Mouse (Mus musculus) liver, embryonic 12.5 days (tissue): ENCODE measurements around the gene Hoxb5. TPM values are rescaled to one million over a fixed set of nuclear protein-coding genes. Genes with fewer than 3 reads are reported as not detected.
A peak's percentile ranks its signal among the peaks of the same experiment; 100 is the strongest.

Experiments used
- ATAC-seq: fragments of 200-750 bp; cut with Nextera tagmentation; 2 replicates; pipeline ENCODE4 v1.8.0; 2017; ENCODE audit warnings: moderate number of reproducible peaks, mild to moderate bottlenecking, moderate library complexity
- H3K27ac ChIP-seq: fragments of 300-500 bp; sonication (generic); 2 replicates; pipeline ENCODE4 v1.5.1; 2016; ENCODE audit warnings: mild to moderate bottlenecking
- H3K27me3 ChIP-seq: fragments of 300-500 bp; sonication (generic); replicated peaks from 2 replicates; pipeline ENCODE4 v1.6.1; 2016; ENCODE audit warnings: mild to moderate bottlenecking, moderate library complexity
- H3K36me3 ChIP-seq: fragments of 300-500 bp; sonication (generic); 2 replicates; pipeline ENCODE4 v1.6.1; 2016; ENCODE audit warnings: mild to moderate bottlenecking, moderate library complexity
- H3K4me1 ChIP-seq: fragments of 300-500 bp; sonication (generic); 2 replicates; pipeline ENCODE4 v1.6.1; 2016
- H3K4me2 ChIP-seq: fragments of 300-500 bp; sonication (generic); 2 replicates; pipeline ENCODE4 v1.6.1; 2016; ENCODE audit warnings: mild to moderate bottlenecking, moderate library complexity
- H3K4me3 ChIP-seq: fragments of 300-500 bp; sonication (generic); 2 replicates; pipeline ENCODE4 v1.5.1; 2016; ENCODE audit warnings: mild to moderate bottlenecking, moderate library complexity
- H3K9ac ChIP-seq: fragments of 300-500 bp; sonication (generic); 2 replicates; pipeline ENCODE4 v1.6.1; 2016; ENCODE audit warnings: mild to moderate bottlenecking, moderate library complexity
- H3K9me3 ChIP-seq: fragments of 300-500 bp; sonication (generic); replicated peaks from 2 replicates; pipeline ENCODE4 v1.6.1; 2016; ENCODE audit warnings: mild to moderate bottlenecking, moderate library complexity
- WGBS: fragments of 180-500 bp; shearing (Covaris S2); methylation state at CpG from one replicate; pipeline ENCODE4 v1.1.7; 2016; ENCODE audit not compliant: insufficient replicate concordance; 5-methylcytosine and 5-hydroxymethylcytosine counted together
- polyA plus RNA-seq: library from polyadenylated mRNA; unstranded; fragments of >200 nt; fragmentation: Nextera tagmentation; extraction: Ambion mirVana; gene quantifications from 2 replicates; pipeline ENCODE4 v1.2.1, GENCODE M21; 2016

Gene Hoxb5
- polyA plus RNA-seq, 1 experiment from 2014 or later, result 1.5 TPM

DNA sequence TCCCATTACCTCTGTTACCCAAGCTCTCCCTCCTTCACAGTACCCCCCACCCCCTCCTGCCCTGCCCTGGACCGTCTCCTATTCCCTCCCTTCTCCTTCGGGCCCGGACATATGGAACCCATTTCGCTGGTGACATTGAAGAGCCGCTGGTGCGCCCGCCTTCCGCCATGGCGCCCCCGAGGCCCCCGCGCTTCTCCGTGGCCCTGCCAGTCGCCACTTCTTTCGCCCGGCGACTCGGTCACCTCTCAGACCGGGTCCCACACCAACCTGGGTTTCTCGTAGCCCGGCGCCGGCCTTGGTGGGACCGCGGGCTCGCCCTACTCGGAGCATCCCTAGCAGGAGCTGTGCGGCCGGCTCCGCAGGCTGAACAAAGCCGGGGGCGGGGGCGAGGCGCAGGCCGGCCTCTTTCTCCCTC, 29.5 kb downstream of the Hoxb5 start:
- no peaks in the 10 kb centered on the region for H3K36me3 ChIP-seq
- H3K4me2 ChIP-seq, result peak overlapping the region; percentile 47
- peak overlapping the region; percentile 32 for H3K4me3 ChIP-seq
- ATAC-seq, result no peak
- WGBS, result 4% methylated on average over 28 of the region's 35 CpGs
- H3K9me3 ChIP-seq, result no peaks in the 10 kb centered on the region
- H3K4me1 ChIP-seq, result no peaks in the 10 kb centered on the region
- H3K27me3 ChIP-seq, result peaks cover 99% of the 10 kb centered on the region
- H3K9ac ChIP-seq, result 0 out of 2 replicates have a peak overlapping the region, but pooled peaks have one; percentile 23
- peak overlapping the region; percentile 58 for H3K27ac ChIP-seq

DNA sequence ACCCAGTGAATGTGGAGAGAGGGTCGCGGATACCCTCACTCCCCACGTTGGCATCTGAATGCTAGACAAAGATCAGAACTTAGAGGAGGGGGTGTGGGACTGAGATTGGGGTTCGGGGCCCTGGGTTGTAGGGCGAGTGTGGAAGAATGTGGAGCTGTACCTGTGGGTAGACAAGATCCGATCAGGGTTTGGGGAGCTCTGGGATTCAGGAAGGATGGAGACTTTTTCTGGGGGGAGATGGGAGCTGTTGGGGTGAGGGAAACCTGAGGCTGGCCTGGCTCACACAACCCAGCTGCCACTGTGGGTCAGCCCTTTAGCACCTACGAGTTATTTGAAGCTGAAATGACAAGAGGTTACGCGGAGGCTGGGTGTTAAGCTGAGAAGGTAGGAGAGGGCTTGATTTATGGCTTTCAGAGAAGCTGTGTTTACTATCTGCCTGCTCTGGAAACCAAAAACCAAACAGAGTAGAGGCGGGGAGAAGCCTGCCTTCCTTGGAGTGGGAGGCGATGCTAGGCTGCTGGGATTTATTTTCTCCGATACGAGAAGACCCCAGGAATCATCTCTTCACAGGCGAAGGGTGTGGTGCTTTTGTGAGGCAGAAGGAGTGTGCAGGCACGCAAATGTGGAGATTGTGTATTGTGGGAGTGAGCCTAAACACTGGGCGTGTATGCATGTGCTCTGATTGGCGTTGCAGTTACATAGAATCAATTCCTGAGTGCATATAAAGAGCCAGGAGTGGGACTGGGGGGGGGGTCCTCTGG, 30.3 kb downstream of the Hoxb5 start:
- Histone ChIP-seq H3K9me3 (no peaks in the 10 kb centered on the region), H3K36me3 (no peaks in the 10 kb centered on the region), H3K4me2 (peak overlapping the region; percentile 47), H3K4me3 (peak overlapping the region; percentile 32; the same call in 1 of the 2 replicates), H3K27ac (peak overlapping the region; percentile 58), H3K4me1 (no peaks in the 10 kb centered on the region), H3K9ac (peak overlapping the region; percentile 23; the same call in 1 of the 2 replicates), H3K27me3 (peaks cover 99% of the 10 kb centered on the region)
- ATAC-seq, result no peak
- WGBS, result 26% methylated on average over 17 of the region's 17 CpGs

DNA sequence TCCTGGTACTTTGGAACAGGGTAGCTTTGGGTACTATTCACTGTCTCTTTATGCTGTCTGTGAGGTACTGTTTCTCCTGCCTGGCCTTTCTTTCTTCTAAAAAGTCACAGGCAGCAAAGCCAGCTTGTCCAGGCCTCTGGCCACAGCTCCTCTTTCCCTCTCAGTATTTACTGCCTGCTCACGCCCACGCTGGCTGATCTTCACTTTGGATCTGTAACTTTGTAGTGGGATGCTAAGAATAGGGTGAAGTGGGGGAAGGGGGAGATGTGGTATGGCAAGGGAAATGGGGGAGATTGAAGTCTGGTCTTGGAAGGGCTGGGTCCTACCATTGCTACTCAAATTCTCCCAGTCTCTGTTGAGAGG, 30.8 kb downstream of the Hoxb5 start:
- no peaks in the 10 kb centered on the region for H3K4me1 ChIP-seq
- H3K36me3 ChIP-seq, result no peaks in the 10 kb centered on the region
- H3K4me2 ChIP-seq, result 0 out of 2 replicates have a peak overlapping the region, but pooled peaks have one; percentile 47
- no peaks in the 10 kb centered on the region for H3K9me3 ChIP-seq
- peak overlapping the region; percentile 10; the same call in 1 of the 2 replicates for H3K27ac ChIP-seq
- H3K4me3 ChIP-seq, result no peak overlapping the region
- H3K27me3 ChIP-seq, result peaks cover 99% of the 10 kb centered on the region
- H3K9ac ChIP-seq, result no peak overlapping the region
- WGBS, result 35% methylated on average over 2 of the region's 2 CpGs
- no peak for ATAC-seq

DNA sequence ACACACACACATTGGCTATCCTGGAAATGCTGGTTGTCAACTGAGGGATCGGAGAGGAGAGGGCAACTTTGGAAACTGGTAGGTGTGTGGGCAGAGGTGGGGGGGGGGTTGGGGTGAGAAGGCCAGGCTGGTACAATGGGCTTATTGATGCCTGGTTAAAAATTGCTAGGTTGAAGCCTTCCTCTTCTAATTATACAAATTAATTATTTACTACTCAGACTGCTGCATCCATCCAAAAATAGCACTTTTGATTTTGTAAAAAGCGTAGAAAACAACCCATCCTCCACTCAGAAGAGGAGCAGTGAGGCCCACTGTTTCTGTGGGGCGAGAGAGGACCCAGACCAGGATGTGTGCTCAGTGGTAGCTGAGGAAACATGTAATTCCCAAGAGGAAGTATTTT, 31.9 kb downstream of the Hoxb5 start:
- Histone ChIP-seq H3K4me2 (no peak overlapping the region), H3K9ac (no peak overlapping the region), H3K4me3 (no peak overlapping the region), H3K27ac (no peak overlapping the region), H3K9me3 (no peaks in the 10 kb centered on the region), H3K27me3 (peaks cover 99% of the 10 kb centered on the region), H3K4me1 (no peaks in the 10 kb centered on the region), H3K36me3 (no peaks in the 10 kb centered on the region)
- no peak for ATAC-seq
- WGBS, result 35% methylated on average over 2 of the region's 3 CpGs

DNA sequence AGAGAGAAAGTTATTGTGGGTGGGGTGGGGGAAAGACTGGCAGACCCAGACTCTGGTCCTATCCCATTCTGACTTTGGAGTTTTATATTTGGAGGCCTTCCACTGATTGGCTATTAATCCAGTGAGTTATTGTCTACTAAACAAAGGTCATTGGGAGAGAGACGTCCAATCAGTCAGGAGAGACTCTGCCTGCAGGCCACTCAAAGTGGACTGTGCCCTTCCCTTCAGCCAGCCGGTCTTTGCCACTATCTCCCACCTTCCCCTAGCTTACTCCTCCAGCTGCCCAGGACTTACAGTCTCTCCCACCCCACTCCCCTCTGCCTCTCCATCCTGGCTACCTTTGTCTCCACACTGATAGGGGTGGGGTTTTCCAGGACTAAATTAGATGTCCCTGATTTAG, 33.5 kb downstream of the Hoxb5 start:
- Histone ChIP-seq H3K9ac (no peak overlapping the region), H3K27ac (no peak overlapping the region), H3K9me3 (no peaks in the 10 kb centered on the region), H3K27me3 (peaks cover 99% of the 10 kb centered on the region), H3K36me3 (no peaks in the 10 kb centered on the region), H3K4me2 (no peak overlapping the region), H3K4me1 (no peaks in the 10 kb centered on the region), H3K4me3 (no peak overlapping the region)
- no peak for ATAC-seq
- 18% methylated on average over 2 of the region's 2 CpGs for WGBS

DNA sequence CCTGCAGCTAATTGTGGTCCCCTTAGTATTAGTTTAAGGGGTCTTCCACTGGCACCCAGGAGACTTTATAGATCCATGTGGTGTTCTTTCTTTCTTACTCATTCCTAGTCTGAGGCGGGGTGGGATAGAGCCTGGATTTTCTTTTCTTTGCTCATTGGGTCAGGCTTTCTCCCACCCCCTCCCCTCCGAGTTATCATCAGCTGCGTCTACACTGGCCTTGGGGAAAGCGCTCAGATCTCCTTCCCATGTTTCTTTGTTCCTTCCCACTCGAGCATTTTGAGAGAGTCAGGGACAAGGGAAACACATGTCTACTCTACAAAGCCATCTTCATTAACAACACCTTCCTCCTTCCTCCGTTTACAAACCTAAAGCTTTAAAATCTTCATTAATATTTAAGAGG, 33.9 kb downstream of the Hoxb5 start:
- Histone ChIP-seq H3K4me1 (peaks cover 4% of the 10 kb centered on the region; the same call in 1 of the 2 replicates), H3K36me3 (no peaks in the 10 kb centered on the region), H3K27ac (no peak overlapping the region), H3K27me3 (peaks cover 99% of the 10 kb centered on the region), H3K4me3 (no peak overlapping the region), H3K4me2 (no peak overlapping the region), H3K9me3 (no peaks in the 10 kb centered on the region), H3K9ac (no peak overlapping the region)
- ATAC-seq, result no peak
- WGBS, result 29% methylated on average over 6 of the region's 6 CpGs

DNA sequence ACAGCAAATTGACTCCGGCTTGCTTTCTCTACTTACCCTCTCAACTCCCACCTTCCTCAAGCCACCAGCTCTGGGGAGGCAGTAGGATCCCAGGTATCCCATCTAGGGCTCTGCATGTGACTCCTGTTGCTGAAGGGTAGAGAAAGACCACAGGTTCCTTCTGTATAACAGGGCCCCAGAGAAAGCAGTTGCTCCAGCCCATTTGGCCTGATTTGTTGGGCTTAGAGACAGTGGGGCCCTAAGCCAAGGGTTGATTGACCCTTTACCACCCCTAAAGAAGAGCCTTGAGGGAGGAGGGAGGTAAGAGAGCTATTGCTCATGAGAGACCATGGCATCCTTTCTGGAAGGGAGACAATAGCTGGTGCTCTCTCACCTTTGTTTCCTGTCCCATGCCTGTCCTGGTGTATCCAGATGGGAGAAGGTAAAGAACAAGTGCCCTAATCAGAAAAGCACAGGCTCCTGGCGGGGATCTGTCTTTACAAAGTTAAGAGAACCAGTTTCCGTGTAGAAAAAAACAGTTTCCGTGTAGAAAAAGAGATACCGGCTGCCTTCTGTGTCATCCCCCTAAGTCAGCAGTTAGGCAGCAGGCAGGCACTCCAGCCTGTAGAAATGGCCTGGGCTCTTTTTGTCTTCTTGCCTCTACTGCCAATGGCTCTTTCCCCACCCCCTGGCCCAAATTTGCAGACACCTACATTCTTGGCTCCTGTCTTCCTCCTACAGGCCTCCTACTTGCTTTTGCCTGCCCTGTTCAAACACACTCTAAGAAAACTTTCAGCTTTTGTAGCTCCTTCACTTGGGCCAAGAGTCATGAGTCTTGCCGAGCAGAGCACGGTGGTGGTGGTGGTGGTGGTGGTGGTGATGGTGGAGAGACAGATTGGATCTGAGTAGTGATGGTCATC, 36.1 kb downstream of the Hoxb5 start:
- no peak overlapping the region for H3K9ac ChIP-seq
- H3K27ac ChIP-seq, result no peak overlapping the region
- H3K36me3 ChIP-seq, result no peaks in the 10 kb centered on the region
- H3K27me3 ChIP-seq, result peaks cover 99% of the 10 kb centered on the region
- H3K9me3 ChIP-seq, result no peaks in the 10 kb centered on the region
- no peak for ATAC-seq
- no peak overlapping the region for H3K4me2 ChIP-seq
- no peak overlapping the region for H3K4me3 ChIP-seq
- WGBS, result 25% methylated on average over 7 of the region's 7 CpGs
- peaks cover 4% of the 10 kb centered on the region; the same call in 1 of the 2 replicates for H3K4me1 ChIP-seq

DNA sequence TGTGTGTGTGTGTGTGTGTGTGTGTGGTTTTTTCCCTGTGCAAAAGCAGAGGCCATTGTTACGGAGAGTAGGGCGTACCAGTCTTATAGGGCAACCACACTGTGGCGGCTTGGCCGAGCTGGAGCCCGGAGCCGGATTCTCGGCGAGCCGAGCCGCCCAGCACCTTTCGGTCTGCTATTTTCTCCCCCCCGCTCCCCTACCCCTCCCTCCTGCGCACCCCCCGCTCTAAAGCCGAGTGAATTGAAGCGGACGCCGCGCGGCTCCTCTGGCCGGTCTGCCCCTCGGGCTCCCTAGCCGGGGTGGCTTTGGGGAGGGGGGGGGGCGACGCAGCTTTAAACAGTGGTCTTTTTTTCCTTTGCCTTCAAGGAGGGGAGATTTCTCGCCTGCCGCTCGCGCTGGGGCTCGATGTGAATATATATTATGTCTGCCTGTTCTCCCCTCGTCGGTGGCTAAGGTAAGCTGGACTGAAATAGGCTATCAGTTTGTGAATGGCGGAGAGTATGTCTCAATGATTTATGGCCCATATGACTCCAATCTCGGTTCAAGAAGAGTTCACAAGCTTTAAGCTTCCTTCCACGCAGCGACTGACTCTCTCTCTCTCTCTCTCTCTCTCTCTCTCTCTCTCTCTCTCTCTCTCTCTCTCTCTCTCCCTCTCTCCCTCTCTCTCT, 37.7 kb downstream of the Hoxb5 start:
- no peak for ATAC-seq
- peaks cover 11% of the 10 kb centered on the region; the same call in 1 of the 2 replicates for H3K4me1 ChIP-seq
- no peak overlapping the region for H3K9ac ChIP-seq
- no peaks in the 10 kb centered on the region for H3K36me3 ChIP-seq
- peak overlapping the region; percentile 54 for H3K4me2 ChIP-seq
- H3K27ac ChIP-seq, result peak overlapping the region; percentile 65
- no peaks in the 10 kb centered on the region for H3K9me3 ChIP-seq
- H3K27me3 ChIP-seq, result peaks cover 100% of the 10 kb centered on the region
- WGBS, result 2% methylated on average over 36 of the region's 36 CpGs
- H3K4me3 ChIP-seq, result peak overlapping the region; percentile 25; the same call in 1 of the 2 replicates

DNA sequence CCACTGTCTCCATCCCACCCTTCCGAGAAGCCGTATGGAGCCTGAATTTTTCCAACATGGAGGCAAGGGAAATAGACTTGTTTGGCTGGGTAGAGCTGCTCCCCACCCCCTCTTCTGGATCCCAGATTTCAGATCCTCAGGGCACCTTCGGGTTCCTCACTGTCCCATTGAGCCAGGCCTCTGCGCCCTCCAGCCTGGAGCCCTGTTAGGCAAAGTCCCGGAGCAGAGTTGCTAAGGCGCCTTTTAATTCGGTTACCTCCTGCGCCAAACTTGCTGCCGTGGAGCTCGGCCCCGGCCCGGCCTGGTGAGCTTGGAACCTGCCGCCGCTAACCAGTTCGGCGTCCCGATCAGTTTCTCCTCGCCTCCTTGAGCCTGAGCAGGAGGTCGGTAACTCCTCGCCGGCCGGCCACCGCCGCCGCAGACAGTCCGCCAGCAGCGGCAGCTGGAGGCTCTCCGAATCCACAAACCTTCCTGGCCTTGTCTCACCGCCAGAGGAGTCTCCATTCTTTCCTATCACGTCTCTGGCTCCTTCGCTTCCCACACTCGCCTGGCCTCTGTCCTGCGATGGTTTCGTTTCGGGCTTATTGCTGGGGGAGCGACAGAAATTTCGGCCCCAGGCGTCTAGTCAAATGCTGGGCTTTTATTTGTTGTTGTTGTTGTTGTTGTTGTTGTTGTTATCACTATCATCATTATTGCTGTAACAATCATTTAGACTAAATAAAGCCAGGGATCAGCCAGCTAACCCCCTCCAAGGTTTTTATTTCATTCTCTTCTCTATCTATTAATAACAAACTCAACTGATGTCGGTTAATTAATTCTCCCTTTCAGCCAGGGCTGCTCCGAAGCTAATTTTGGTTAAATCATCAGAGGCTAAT, 38.8 kb downstream of the Hoxb5 start:
- Histone ChIP-seq H3K27ac (peak overlapping the region; percentile 65), H3K9me3 (no peaks in the 10 kb centered on the region), H3K27me3 (peaks cover 100% of the 10 kb centered on the region), H3K4me1 (peaks cover 17% of the 10 kb centered on the region; the same call in 1 of the 2 replicates), H3K9ac (peak overlapping the region; percentile 41), H3K4me3 (peak overlapping the region; percentile 32), H3K4me2 (peak overlapping the region; percentile 54), H3K36me3 (no peaks in the 10 kb centered on the region)
- 4% methylated on average over 40 of the region's 40 CpGs for WGBS
- ATAC-seq, result no peak

DNA sequence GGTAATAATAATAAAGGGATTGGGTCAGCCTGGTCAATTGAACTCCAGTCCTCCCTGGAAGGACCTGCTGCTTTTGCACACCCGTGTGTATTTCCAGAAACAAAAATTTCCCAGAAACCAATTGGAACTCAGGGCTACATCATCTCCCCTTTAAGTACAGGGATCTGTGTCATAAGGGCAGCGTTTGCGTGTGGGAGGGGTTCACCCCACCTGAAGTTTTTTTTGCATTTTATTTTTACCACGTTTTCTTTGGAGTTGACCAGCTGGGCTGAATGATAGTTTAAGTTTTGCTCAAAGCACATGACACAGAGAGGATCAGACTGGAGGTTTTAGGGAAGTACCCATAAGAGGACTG, 39.4 kb downstream of the Hoxb5 start:
- H3K9me3 ChIP-seq, result no peaks in the 10 kb centered on the region
- H3K27me3 ChIP-seq, result peaks cover 98% of the 10 kb centered on the region
- H3K9ac ChIP-seq, result no peak overlapping the region
- peaks cover 17% of the 10 kb centered on the region; the same call in 1 of the 2 replicates for H3K4me1 ChIP-seq
- no peak overlapping the region for H3K27ac ChIP-seq
- peak overlapping the region; percentile 54; the same call in 1 of the 2 replicates for H3K4me2 ChIP-seq
- no peaks in the 10 kb centered on the region for H3K36me3 ChIP-seq
- H3K4me3 ChIP-seq, result no peak overlapping the region
- WGBS, result 4% methylated on average over 4 of the region's 4 CpGs
- ATAC-seq, result no peak

DNA sequence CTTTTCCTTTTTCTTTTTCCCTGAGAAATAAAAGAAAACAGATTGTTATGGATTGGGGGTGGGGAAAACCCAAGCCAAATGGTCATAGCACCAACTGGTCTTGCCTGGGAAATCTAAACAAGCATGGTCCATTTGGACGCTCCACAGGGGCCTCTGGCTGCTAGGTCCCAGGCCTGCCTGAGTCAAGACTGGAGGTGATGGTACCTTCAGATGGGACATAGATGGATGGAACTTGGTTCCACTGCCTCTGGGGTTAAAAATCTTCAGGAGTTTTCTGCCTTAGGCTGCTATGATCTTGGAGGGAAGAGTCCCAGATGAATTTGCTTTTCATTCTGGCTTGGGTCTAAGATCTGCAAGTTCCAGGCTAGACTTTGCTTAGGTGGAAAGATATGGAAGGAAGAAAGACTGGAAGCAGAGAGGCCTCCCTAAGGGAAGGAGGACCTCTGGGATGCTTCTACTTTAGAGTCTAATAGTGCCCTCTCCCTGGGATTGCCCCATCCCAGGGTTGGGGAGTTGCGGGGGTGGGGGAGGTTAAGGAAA, 40.1 kb downstream of the Hoxb5 start:
- 42% methylated on average over 2 of the region's 2 CpGs for WGBS

More for the DNA sequence above, 40.1 kb downstream of the Hoxb5 start:
- H3K27ac ChIP-seq, result no peak overlapping the region
- H3K27me3 ChIP-seq, result peaks cover 97% of the 10 kb centered on the region
- no peak overlapping the region for H3K9ac ChIP-seq
- H3K36me3 ChIP-seq, result no peaks in the 10 kb centered on the region
- H3K4me2 ChIP-seq, result no peak overlapping the region
- ATAC-seq, result no peak
- peaks cover 23% of the 10 kb centered on the region for H3K4me1 ChIP-seq
- H3K4me3 ChIP-seq, result no peak overlapping the region
- no peaks in the 10 kb centered on the region for H3K9me3 ChIP-seq
